Mouse (Mus musculus): Measurements from ENCODE around the gene Rfxank. TPM values are rescaled to one million over a fixed set of nuclear protein-coding genes. Genes with fewer than 3 reads are reported as not detected.

Gene Rfxank
- polyA plus RNA-seq, 1 experiment: 13.5 TPM

- H3K27ac ChIP-seq (ENCODE audit: insufficient read depth, low read depth, low read length): no peak overlapping the region
- no peak overlapping the region for H3K4me3 ChIP-seq (ENCODE audit: insufficient read depth, low read length)
- peaks cover 15% of the 10 kb centered on the region for H3K4me1 ChIP-seq (ENCODE audit: control insufficient read depth, insufficient read depth, low read length)
- TF ChIP-seq CTCF (IDR thresholded peaks at IDR 0.05; ENCODE audit: low read depth, low read length): no peak
- no peak for TF ChIP-seq POLR2A (IDR thresholded peaks at IDR 0.05; ENCODE audit: borderline replicate concordance, low read depth, low read length)
Observed at GRCm38 (mm10) chr8:70157240-70157800, 18.4 kb upstream of the Rfxank start.

GRCm38 (mm10) chr8:70152537-70153257 lies 13.7 kb upstream of the Rfxank start:
- Histone ChIP-seq H3K27ac (ENCODE audit: insufficient read depth, low read depth, low read length) (no peak overlapping the region), H3K4me3 (ENCODE audit: insufficient read depth, low read length) (0 out of 2 replicates have a peak overlapping the region, but pooled peaks have one; percentile 10), H3K4me1 (ENCODE audit: control insufficient read depth, insufficient read depth, low read length) (peaks cover 7% of the 10 kb centered on the region)
- no peak for TF ChIP-seq POLR2A (IDR thresholded peaks at IDR 0.05; ENCODE audit: borderline replicate concordance, low read depth, low read length)
- TF ChIP-seq CTCF (IDR thresholded peaks at IDR 0.05; ENCODE audit: low read depth, low read length): no peak

- TF ChIP-seq POLR2A (IDR thresholded peaks at IDR 0.05; ENCODE audit: borderline replicate concordance, low read depth, low read length) (no peak), CTCF (IDR thresholded peaks at IDR 0.05; ENCODE audit: low read depth, low read length) (no peak)
- Histone ChIP-seq H3K4me3 (ENCODE audit: insufficient read depth, low read length) (no peak overlapping the region), H3K4me1 (ENCODE audit: control insufficient read depth, insufficient read depth, low read length) (peaks cover 6% of the 10 kb centered on the region), H3K27ac (ENCODE audit: insufficient read depth, low read depth, low read length) (no peak overlapping the region)
Observed at GRCm38 (mm10) chr8:70150158-70150557, 11.2 kb upstream of the Rfxank start.

GRCm38 (mm10) chr8:70147678-70148607 lies 9.0 kb upstream of the Rfxank start:
- Histone ChIP-seq H3K4me3 (ENCODE audit: insufficient read depth, low read length) (no peak overlapping the region), H3K27ac (ENCODE audit: insufficient read depth, low read depth, low read length) (no peak overlapping the region), H3K4me1 (ENCODE audit: control insufficient read depth, insufficient read depth, low read length) (peaks cover 5% of the 10 kb centered on the region)
- no peak for TF ChIP-seq POLR2A (IDR thresholded peaks at IDR 0.05; ENCODE audit: borderline replicate concordance, low read depth, low read length)
- no peak for TF ChIP-seq CTCF (IDR thresholded peaks at IDR 0.05; ENCODE audit: low read depth, low read length)

GRCm38 (mm10) chr8:70139981-70140380 lies 1.0 kb upstream of the Rfxank start:
- Histone ChIP-seq H3K27ac (ENCODE audit: insufficient read depth, low read depth, low read length) (peak overlapping the region; percentile 57), H3K4me1 (ENCODE audit: control insufficient read depth, insufficient read depth, low read length) (peaks cover 13% of the 10 kb centered on the region), H3K4me3 (ENCODE audit: insufficient read depth, low read length) (peak overlapping the region; percentile 75)
- TF ChIP-seq CTCF (IDR thresholded peaks at IDR 0.05; ENCODE audit: low read depth, low read length): no peak
- TF ChIP-seq POLR2A (IDR thresholded peaks at IDR 0.05; ENCODE audit: borderline replicate concordance, low read depth, low read length): no peak

- Histone ChIP-seq H3K4me1 (ENCODE audit: control insufficient read depth, insufficient read depth, low read length) (peaks cover 13% of the 10 kb centered on the region), H3K4me3 (ENCODE audit: insufficient read depth, low read length) (no peak overlapping the region), H3K27ac (ENCODE audit: insufficient read depth, low read depth, low read length) (no peak overlapping the region)
- no peak for TF ChIP-seq CTCF (IDR thresholded peaks at IDR 0.05; ENCODE audit: low read depth, low read length)
- no peak for TF ChIP-seq POLR2A (IDR thresholded peaks at IDR 0.05; ENCODE audit: borderline replicate concordance, low read depth, low read length)
Observed at GRCm38 (mm10) chr8:70137890-70138289, 1.1 kb downstream of the Rfxank start.

- Histone ChIP-seq H3K4me3 (ENCODE audit: insufficient read depth, low read length) (no peak overlapping the region), H3K4me1 (ENCODE audit: control insufficient read depth, insufficient read depth, low read length) (peaks cover 20% of the 10 kb centered on the region), H3K27ac (ENCODE audit: insufficient read depth, low read depth, low read length) (no peak overlapping the region)
- no peak for TF ChIP-seq CTCF (IDR thresholded peaks at IDR 0.05; ENCODE audit: low read depth, low read length)
- TF ChIP-seq POLR2A (IDR thresholded peaks at IDR 0.05; ENCODE audit: borderline replicate concordance, low read depth, low read length): no peak
Observed at GRCm38 (mm10) chr8:70136591-70136990, 2.4 kb downstream of the Rfxank start.

- H3K27ac ChIP-seq (ENCODE audit: insufficient read depth, low read depth, low read length): no peak overlapping the region
- TF ChIP-seq CTCF (IDR thresholded peaks at IDR 0.05; ENCODE audit: low read depth, low read length) (no peak), POLR2A (IDR thresholded peaks at IDR 0.05; ENCODE audit: borderline replicate concordance, low read depth, low read length) (no peak)
- H3K4me1 ChIP-seq (ENCODE audit: control insufficient read depth, insufficient read depth, low read length): peaks cover 19% of the 10 kb centered on the region
- H3K4me3 ChIP-seq (ENCODE audit: insufficient read depth, low read length): no peak overlapping the region
Observed at GRCm38 (mm10) chr8:70134931-70135330, 4.0 kb downstream of the Rfxank start.

GRCm38 (mm10) chr8:70134086-70134485 lies 4.9 kb downstream of the Rfxank start:
- TF ChIP-seq CTCF (IDR thresholded peaks at IDR 0.05; ENCODE audit: low read depth, low read length) (no peak), POLR2A (IDR thresholded peaks at IDR 0.05; ENCODE audit: borderline replicate concordance, low read depth, low read length) (no peak)
- Histone ChIP-seq H3K4me1 (ENCODE audit: control insufficient read depth, insufficient read depth, low read length) (peaks cover 22% of the 10 kb centered on the region), H3K27ac (ENCODE audit: insufficient read depth, low read depth, low read length) (no peak overlapping the region), H3K4me3 (ENCODE audit: insufficient read depth, low read length) (no peak overlapping the region)
